Mouse (Mus musculus) neutrophil, adult 5-6 weeks (primary cell): ENCODE measurements around the gene Ms4a10. TPM values are rescaled to one million over a fixed set of nuclear protein-coding genes. Genes with fewer than 3 reads are reported as not detected.
A peak's percentile ranks its signal among the peaks of the same experiment; 100 is the strongest.

Experiments
- ATAC-seq: fragments of 151-379, 151-347 bp; 2 replicates; pipeline ENCODE4 v1.8.0; 2017; ENCODE audit warnings: mild to moderate bottlenecking, moderate TSS enrichment; ENCODE audit not compliant: insufficient number of reproducible peaks, poor library complexity, low FRiP score, severe bottlenecking; ENCODE audit errors: extremely low read depth
- total RNA-seq: library from RNA; stranded (forward); fragments of 200-1000 nt; gene quantifications from 2 replicates; pipeline ENCODE4 v1.2.3, GENCODE M21; 2017

Gene Ms4a10
- total RNA-seq, 1 experiment from 2014 or later = not detected

DNA sequence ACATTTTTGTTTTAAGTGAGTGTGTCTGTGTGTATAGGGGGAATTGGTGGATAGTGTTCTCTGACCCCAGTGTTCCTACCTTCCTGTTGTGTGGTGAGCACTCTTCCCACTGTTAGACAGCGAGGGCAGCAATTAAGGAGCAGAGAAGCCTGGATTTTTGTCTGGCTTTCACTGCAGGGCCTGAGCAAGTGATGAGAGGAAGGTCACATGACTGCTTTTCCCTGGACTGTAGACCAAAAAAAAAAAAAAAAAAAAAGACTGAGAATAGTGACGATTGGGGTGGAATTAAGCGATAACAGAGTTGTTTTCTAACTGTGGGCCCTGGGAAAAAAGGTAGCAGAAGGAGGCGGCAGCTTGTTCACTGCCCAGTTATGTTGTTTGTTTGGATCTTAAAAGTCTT, 47.8 kb downstream of the Ms4a10 start:
- ATAC-seq = no peak

DNA sequence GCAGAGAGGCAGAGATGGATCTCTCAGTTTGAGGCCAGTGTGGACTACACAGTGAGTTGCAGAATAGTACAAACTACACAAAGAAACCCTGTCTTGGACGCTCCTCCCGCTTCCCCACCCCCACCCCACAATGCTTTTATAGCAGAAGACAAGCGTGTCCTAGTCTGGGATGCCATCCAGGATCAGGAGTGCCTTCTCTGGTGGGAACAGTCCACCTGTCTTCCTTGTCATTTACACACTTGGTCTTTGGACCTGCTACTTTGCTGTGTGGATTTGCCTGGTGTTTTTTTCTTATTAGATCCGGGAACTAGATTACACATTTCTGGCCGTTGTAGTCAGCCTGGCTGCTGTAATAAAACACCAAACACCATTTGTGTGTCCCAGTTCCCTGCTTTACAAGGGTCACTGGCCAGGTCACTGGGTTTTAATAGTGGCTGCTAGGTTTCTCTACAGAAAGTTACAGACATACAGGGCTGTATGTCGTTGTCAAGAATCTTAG, 48.3 kb downstream of the Ms4a10 start:
- no peak for ATAC-seq

DNA sequence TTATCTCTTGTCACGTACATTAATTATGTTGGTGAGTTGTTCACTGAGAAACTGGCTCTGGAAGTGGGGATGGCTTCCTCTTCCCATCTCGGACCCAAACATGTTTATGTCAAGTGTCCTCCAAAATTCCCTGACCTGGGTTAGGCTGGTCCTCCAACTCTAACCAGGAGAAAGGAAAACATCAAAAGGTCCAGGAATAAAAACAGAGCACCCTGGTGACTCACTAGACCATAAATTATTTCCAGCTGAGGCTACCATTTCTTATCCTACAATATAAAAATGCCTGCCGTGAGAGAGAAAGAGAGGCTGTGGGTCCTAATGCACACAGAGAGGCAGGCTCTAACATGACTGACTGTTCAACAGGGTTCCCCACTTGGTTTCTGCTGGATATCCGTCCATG, 50.2 kb downstream of the Ms4a10 start:
- no peak for ATAC-seq

DNA sequence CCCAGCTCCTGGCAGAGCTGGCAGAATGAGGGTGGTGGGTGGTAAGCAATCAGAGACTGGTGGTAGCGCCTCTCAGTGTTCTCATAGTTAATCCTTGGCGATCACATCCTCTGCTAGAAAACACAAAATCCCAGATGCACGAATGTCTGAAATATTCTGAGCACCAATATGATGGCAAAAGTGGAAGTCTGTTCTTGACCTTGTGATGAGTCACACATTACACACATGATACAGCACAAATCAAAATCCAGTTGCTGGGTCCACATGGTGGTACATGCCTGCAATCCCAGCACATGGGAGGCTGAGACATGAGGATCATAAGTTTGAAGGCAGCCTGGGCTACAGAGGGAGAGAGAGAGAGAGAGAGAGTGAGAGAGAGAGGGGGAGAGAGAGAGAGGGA, 53.4 kb downstream of the Ms4a10 start:
- no peak for ATAC-seq

DNA sequence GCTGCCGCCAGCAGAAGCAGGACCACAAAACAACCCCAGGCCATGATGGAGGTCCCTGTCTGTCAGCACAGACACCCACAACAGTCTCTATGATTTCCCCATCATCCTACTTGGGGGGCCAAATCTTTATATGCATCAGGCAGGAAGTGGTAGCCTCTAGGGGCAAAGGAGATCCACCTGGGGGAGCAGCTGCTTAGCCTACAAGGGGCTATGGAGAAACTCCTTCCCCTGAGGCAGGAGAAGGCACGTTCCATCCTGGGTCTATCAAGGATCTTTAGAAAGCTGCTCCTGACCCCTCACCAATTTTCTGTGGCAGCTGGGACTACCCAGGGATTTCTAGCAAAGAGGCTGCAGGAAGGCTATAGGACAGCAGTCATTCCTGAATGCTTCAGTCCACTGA, 53.9 kb downstream of the Ms4a10 start, which contains the start of gene Zp1:
Zp1 (minus strand) TSS at position 101 of the 400 bp plus-strand sequence.
- no peak for ATAC-seq

DNA sequence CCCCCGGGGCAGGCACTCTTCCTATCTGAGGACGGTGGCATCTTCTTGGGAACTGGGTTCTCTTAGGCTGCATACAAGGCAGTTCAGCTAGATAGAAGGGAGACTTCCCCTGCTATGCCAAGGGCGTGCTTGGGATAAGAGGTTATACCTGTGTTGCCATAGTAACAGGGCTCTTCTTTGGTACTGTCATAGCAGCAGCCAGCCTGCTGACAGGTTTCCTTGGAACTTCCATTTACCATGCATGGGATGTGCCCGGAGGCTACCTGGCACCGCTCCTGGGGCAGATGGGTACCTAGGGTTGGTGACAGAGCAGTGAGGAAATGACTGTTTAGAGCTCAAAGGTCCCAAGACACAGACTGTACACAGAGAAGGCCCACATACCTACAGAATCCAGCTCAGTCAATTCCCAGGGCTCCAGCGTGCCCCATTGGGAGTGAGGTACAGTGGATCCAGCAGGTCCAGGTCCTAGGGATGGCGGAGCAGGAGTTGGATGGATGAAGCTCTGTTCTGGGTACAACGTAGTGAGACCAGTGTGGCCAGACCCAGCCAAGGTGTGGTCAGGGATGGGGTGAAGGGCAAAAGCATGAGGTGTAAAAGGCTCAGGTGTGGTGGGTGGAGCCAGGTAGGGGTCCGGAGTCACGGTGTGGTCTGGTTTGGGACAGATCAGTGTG, 56.0 kb downstream of the Ms4a10 start:
- ATAC-seq = no peak

DNA sequence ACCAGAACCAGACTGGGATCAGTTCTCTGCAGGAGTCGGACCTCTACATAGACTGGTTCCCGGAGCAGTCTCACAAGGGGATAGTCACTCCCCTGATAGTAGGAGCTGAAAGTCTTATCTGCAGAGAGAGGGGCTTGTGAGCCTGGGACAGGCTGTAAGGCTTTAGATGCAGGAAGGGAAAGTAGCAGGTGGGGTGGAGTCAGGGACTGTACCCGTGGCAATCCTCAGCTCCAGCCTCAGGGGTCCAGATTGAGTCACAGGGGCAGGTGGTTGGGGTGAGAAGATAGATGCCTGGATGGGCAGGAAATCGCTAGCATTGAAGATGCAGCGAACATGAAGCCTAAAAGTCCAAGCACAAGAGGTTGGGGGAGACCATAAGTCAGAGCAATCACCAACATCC, 58.0 kb downstream of the Ms4a10 start:
- no peak for ATAC-seq

DNA sequence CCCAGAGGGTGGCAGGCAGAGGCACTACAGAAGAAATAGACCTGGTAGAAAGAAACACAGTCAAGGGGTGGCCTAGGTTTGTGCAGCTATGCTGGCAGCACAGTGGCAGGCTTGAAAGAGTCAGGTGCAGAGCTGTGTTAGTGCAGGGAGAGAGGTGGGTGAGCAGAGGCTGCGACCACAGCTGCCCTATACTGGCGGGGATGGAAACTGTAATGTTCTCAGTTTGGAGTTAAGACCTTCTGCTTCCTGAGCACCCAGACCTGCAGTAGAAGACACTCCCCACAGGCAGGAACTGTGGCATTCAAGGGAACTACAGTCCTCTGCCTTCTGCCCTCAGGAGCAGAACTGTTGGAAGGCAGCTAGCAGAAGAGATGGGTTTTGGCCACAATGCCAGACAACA, 59.6 kb downstream of the Ms4a10 start:
- no peak for ATAC-seq

DNA sequence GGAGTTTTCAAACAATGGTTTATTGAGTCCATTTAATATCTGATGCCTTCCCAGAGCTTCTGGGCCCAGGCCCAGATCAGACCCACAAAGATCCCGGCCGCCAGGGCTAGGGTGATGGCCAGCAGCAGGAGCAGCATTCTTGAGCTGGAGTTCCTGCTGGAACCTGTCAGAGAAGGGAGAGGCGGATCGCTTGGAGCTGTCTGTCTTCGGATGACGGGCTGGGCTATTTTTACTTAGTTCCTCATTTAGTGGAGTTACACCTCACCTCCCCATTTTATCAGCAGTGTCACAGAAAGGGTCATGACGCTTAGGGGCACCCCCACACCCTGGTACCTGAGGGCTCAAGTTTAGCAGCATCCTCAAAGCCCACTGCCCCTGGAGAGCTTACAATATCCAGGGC, 60.2 kb downstream of the Ms4a10 start:
- ATAC-seq = peak; percentile 55

Other genes starting within 250 kb of the Ms4a10 start
- gene Cd5, start 235.7 kb downstream of the Ms4a10 start, total RNA-seq = 16.7 and 18.7 TPM in 2 replicates
- 10.7 and 11.2 TPM in 2 replicates for gene Cd6, start 144.6 kb downstream of the Ms4a10 start, total RNA-seq
- gene Slc15a3, start 134.9 kb downstream of the Ms4a10 start, total RNA-seq = 54.1 and 61.9 TPM in 2 replicates
- 1.5 and 2.1 TPM in 2 replicates for gene Tmem132a, start 104.7 kb downstream of the Ms4a10 start, total RNA-seq
- gene Tmem109, start 92.7 kb downstream of the Ms4a10 start, total RNA-seq = 11.5 and 17.2 TPM in 2 replicates
- 32.0 and 58.0 TPM in 2 replicates for gene Prpf19, start 79.4 kb downstream of the Ms4a10 start, total RNA-seq
- not detected in 2 replicates for gene Zp1, start 54.0 kb downstream of the Ms4a10 start, total RNA-seq
- 0.23 and 0.74 TPM in 2 replicates for gene Ptgdr2, start 37.5 kb downstream of the Ms4a10 start, total RNA-seq
- 11.7 and 14.3 TPM in 2 replicates for gene Ccdc86, start 25.4 kb downstream of the Ms4a10 start, total RNA-seq
- not detected in 2 replicates for gene Ms4a15, start 18.6 kb upstream of the Ms4a10 start, total RNA-seq
- gene Ms4a18, start 43.4 kb upstream of the Ms4a10 start, total RNA-seq = not detected in 2 replicates
- gene Ms4a8a, start 106.4 kb upstream of the Ms4a10 start, total RNA-seq = 1.4 and 3.6 TPM in 2 replicates
- gene 1700017D01Rik, start 156.2 kb upstream of the Ms4a10 start, total RNA-seq = not detected in 2 replicates
- not detected in 2 replicates for gene 1700025F22Rik, start 190.7 kb upstream of the Ms4a10 start, total RNA-seq
- gene Ms4a13, start 222.1 kb upstream of the Ms4a10 start, total RNA-seq = not detected in 2 replicates